Mouse (Mus musculus) telencephalon, adult 2 months (tissue): Measurements from ENCODE around the gene Mfrp.
A peak's percentile ranks its signal among the peaks of the same experiment; 100 is the strongest.

Experiments
- DNase-seq: peaks from one replicate; pipeline ENCODE4 v3.0.0-alpha.2; 2011; ENCODE audit warnings: low read depth, low spot score

The Mfrp gene

GRCm38 (mm10) chr9:44101490-44101889 lies at the start of gene Mfrp:
Mfrp (plus strand) TSS chr9:44101729.
- DNase-seq = no peak

GRCm38 (mm10) chr9:44052855-44053254 lies 48.7 kb upstream of the Mfrp start:
- DNase-seq = no peak

GRCm38 (mm10) chr9:44053936-44054335 lies 47.6 kb upstream of the Mfrp start:
- no peak for DNase-seq

GRCm38 (mm10) chr9:44058606-44059005 lies 42.9 kb upstream of the Mfrp start:
- no peak for DNase-seq

GRCm38 (mm10) chr9:44065177-44065576 lies 36.4 kb upstream of the Mfrp start:
- no peak for DNase-seq

- peak; percentile 96 for DNase-seq
These were observed 34.7 kb upstream of the Mfrp start, which contains the start of gene Usp2 for GRCm38 (mm10) chr9:44066785-44067225. Usp2 (plus strand) TSS chr9:44067021.

- no peak for DNase-seq
These were observed 34.1 kb upstream of the Mfrp start for GRCm38 (mm10) chr9:44067241-44067959.

GRCm38 (mm10) chr9:44067960-44068330 lies 33.6 kb upstream of the Mfrp start:
- no peak for DNase-seq

- DNase-seq = no peak
These were observed 32.3 kb upstream of the Mfrp start for GRCm38 (mm10) chr9:44069252-44069651.

- no peak for DNase-seq
These were observed 31.3 kb upstream of the Mfrp start for GRCm38 (mm10) chr9:44070113-44070843.

- DNase-seq = no peak
These were observed 30.7 kb upstream of the Mfrp start for GRCm38 (mm10) chr9:44070844-44071231.

GRCm38 (mm10) chr9:44071914-44072598 lies 29.5 kb upstream of the Mfrp start:
- no peak for DNase-seq

- no peak for DNase-seq
These were observed 29.0 kb upstream of the Mfrp start for GRCm38 (mm10) chr9:44072599-44072915.

GRCm38 (mm10) chr9:44073115-44073514 lies 28.4 kb upstream of the Mfrp start:
- DNase-seq = no peak

GRCm38 (mm10) chr9:44074395-44075275 lies 26.9 kb upstream of the Mfrp start:
- DNase-seq = no peak

- DNase-seq = no peak
These were observed 26.1 kb upstream of the Mfrp start for GRCm38 (mm10) chr9:44075276-44075995.

GRCm38 (mm10) chr9:44075996-44076763 lies 25.3 kb upstream of the Mfrp start:
- DNase-seq = no peak

- no peak for DNase-seq
These were observed 24.8 kb upstream of the Mfrp start for GRCm38 (mm10) chr9:44076764-44077120.

- no peak for DNase-seq
These were observed 24.1 kb upstream of the Mfrp start for GRCm38 (mm10) chr9:44077266-44077910.
